Mouse (Mus musculus) myocyte (in vitro differentiated cells): ENCODE measurements at regions not wholly inside any gene's neighbourhood (a gene's known extent, or its start where the extent isn't known, plus 50 kb on each side); places are given as distances from the start of the nearest gene placed in this dataset.

Source experiments
- H3K27me3 ChIP-seq: one replicate; pipeline ENCODE4 v1.6.1; 2011; ENCODE audit not compliant: control insufficient read depth, insufficient read depth, insufficient read length
- H3K36me3 ChIP-seq: one replicate; pipeline ENCODE4 v1.6.1; 2011; ENCODE audit not compliant: control insufficient read depth, insufficient read depth
- H3K4me2 ChIP-seq: one replicate; pipeline ENCODE4 v1.6.1; 2011; ENCODE audit warnings: low read depth, control low read depth
- H3K4me3 ChIP-seq: one replicate; pipeline ENCODE4 v1.5.1; 2011; ENCODE audit warnings: mild to moderate bottlenecking, control low read depth, moderate library complexity
- H3K79me2 ChIP-seq: one replicate; pipeline ENCODE4 v1.6.1; 2011; ENCODE audit not compliant: control insufficient read depth, insufficient read depth
- H3ac ChIP-seq: one replicate; pipeline ENCODE4 v1.6.1; 2011; ENCODE audit not compliant: control insufficient read depth, insufficient read length
- CEBPB ChIP-seq: IDR thresholded peaks from 2 replicates; pipeline ENCODE4 v1.6.1; 2011; ENCODE audit warnings: mild to moderate bottlenecking, moderate library complexity; ENCODE audit not compliant: poor library complexity, insufficient read depth, severe bottlenecking
- E2F4 ChIP-seq: IDR thresholded peaks from one replicate; pipeline ENCODE4 v1.6.1; 2011; ENCODE audit warnings: mild to moderate bottlenecking, control low read depth, moderate library complexity; ENCODE audit not compliant: insufficient read depth
- MAX ChIP-seq: IDR thresholded peaks from one replicate; pipeline ENCODE4 v1.6.1; 2011; ENCODE audit warnings: low read depth, mild to moderate bottlenecking, control low read depth
- MYOD1 ChIP-seq, 3 experiments: IDR thresholded peaks; one replicate each; pipeline ENCODE4 v1.6.1; 2011; ENCODE audit warnings: control low read depth in 2 of 3, low read depth in 2 of 3, mild to moderate bottlenecking in 2 of 3, moderate library complexity in 1 of 3; ENCODE audit not compliant: insufficient read length in 2 of 3, control insufficient read depth in 1 of 3
- MYOG ChIP-seq, 3 experiments: IDR thresholded peaks; one replicate each; pipeline ENCODE4 v1.6.1; 2011; ENCODE audit warnings: control low read depth in 2 of 3, low read depth in 2 of 3, mild to moderate bottlenecking in 2 of 3; ENCODE audit not compliant: insufficient read length in 2 of 3, control insufficient read depth in 1 of 3, insufficient read depth in 1 of 3
- POLR2A ChIP-seq: IDR thresholded peaks from one replicate; pipeline ENCODE4 v1.6.1; 2011; ENCODE audit warnings: low read depth, mild to moderate bottlenecking, control low read depth, moderate library complexity; ENCODE audit not compliant: insufficient read length
- POLR2AphosphoS2 ChIP-seq: IDR thresholded peaks from one replicate; pipeline ENCODE4 v1.6.1; 2011; ENCODE audit warnings: low read depth, control low read depth; ENCODE audit not compliant: insufficient read length
- REST ChIP-seq: IDR thresholded peaks from one replicate; pipeline ENCODE4 v1.6.1; 2011; ENCODE audit warnings: mild to moderate bottlenecking, control low read depth, moderate library complexity; ENCODE audit not compliant: insufficient read depth, insufficient read length
- SRF ChIP-seq: IDR thresholded peaks from one replicate; pipeline ENCODE4 v1.6.1; 2011; ENCODE audit warnings: low read depth; ENCODE audit not compliant: control insufficient read depth, insufficient read length
- TCF12 ChIP-seq: IDR thresholded peaks from one replicate; pipeline ENCODE4 v1.6.1; 2011; ENCODE audit warnings: mild to moderate bottlenecking, control low read depth; ENCODE audit not compliant: poor library complexity, insufficient read depth, severe bottlenecking
- TCF3 ChIP-seq: IDR thresholded peaks from one replicate; pipeline ENCODE4 v1.6.1; 2011; ENCODE audit warnings: low read depth, control low read depth; ENCODE audit not compliant: insufficient read length
- USF1 ChIP-seq: IDR thresholded peaks from one replicate; pipeline ENCODE4 v1.6.1; 2011; ENCODE audit warnings: low read depth, mild to moderate bottlenecking, control low read depth, moderate library complexity

- Histone ChIP-seq H3K79me2 (no peaks in the 10 kb centered on the region), H3K4me3 (no peak overlapping the region), H3K36me3 (no peaks in the 10 kb centered on the region), H3ac (no peak overlapping the region), H3K27me3 (no peaks in the 10 kb centered on the region), H3K4me2 (no peak overlapping the region)
- TF ChIP-seq USF1: no peak
- no peak for TF ChIP-seq POLR2AphosphoS2
- TF ChIP-seq TCF3: no peak
- no peak for TF ChIP-seq E2F4
- TF ChIP-seq POLR2A: no peak
- no peak for TF ChIP-seq MAX
- TF ChIP-seq REST: no peak
- no peak for TF ChIP-seq TCF12
- no peak for TF ChIP-seq SRF
- no peak for TF ChIP-seq MYOD1 (IDR thresholded peaks at IDR 0.05; ENCODE audit: control insufficient read depth in 1 of 3, insufficient read length in 2 of 3, low read depth in 2 of 3)
- no peak for TF ChIP-seq MYOG (IDR thresholded peaks at IDR 0.05; ENCODE audit: control insufficient read depth in 1 of 3, insufficient read depth in 1 of 3, insufficient read length in 2 of 3, low read depth in 2 of 3)
- no peak for TF ChIP-seq CEBPB
Measured at GRCm38 (mm10) chr4:142639340-142639733, 400.1 kb upstream of the Kazn start.

- Histone ChIP-seq H3K4me3 (no peak overlapping the region), H3K79me2 (no peaks in the 10 kb centered on the region), H3K27me3 (no peaks in the 10 kb centered on the region), H3K4me2 (no peak overlapping the region), H3ac (no peak overlapping the region), H3K36me3 (no peaks in the 10 kb centered on the region)
- no peak for TF ChIP-seq REST
- TF ChIP-seq MAX: no peak
- no peak for TF ChIP-seq SRF
- no peak for TF ChIP-seq MYOG (IDR thresholded peaks at IDR 0.05; ENCODE audit: control insufficient read depth in 1 of 3, insufficient read depth in 1 of 3, insufficient read length in 2 of 3, low read depth in 2 of 3)
- TF ChIP-seq TCF3: no peak
- TF ChIP-seq MYOD1 (IDR thresholded peaks at IDR 0.05; ENCODE audit: control insufficient read depth in 1 of 3, insufficient read length in 2 of 3, low read depth in 2 of 3): no peak
- no peak for TF ChIP-seq E2F4
- TF ChIP-seq CEBPB: no peak
- TF ChIP-seq POLR2A: no peak
- TF ChIP-seq USF1: no peak
- no peak for TF ChIP-seq TCF12
- no peak for TF ChIP-seq POLR2AphosphoS2
Measured at GRCm38 (mm10) chr4:142638733-142639339, 399.6 kb upstream of the Kazn start.

DNA sequence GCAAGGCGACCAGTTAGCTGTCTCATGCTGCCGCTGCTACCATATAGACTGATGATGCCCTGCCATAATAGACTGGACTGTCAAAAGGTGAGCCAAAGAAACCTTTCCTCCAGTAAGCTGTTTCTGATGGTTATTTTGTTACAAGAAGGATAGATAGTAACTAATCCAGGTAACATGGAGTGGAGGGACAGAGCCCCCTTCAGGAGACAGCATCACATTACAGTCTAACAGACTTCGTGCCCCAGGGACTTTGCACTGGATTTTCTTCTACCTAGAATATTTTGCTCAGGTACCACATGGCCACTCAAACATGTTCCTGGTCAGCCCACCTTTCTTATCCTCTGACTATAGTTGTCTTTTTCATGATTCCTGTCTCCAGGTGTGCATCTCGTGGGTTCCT is 398.9 kb upstream of the Kazn start:
- Histone ChIP-seq H3K36me3 (no peaks in the 10 kb centered on the region), H3ac (no peak overlapping the region), H3K4me2 (no peak overlapping the region), H3K4me3 (no peak overlapping the region), H3K79me2 (no peaks in the 10 kb centered on the region), H3K27me3 (no peaks in the 10 kb centered on the region)
- no peak for TF ChIP-seq MYOD1 (IDR thresholded peaks at IDR 0.05; ENCODE audit: control insufficient read depth in 1 of 3, insufficient read length in 2 of 3, low read depth in 2 of 3)
- TF ChIP-seq USF1: no peak
- no peak for TF ChIP-seq TCF12
- TF ChIP-seq MYOG (IDR thresholded peaks at IDR 0.05; ENCODE audit: control insufficient read depth in 1 of 3, insufficient read depth in 1 of 3, insufficient read length in 2 of 3, low read depth in 2 of 3): no peak
- no peak for TF ChIP-seq SRF
- no peak for TF ChIP-seq POLR2A
- no peak for TF ChIP-seq E2F4
- no peak for TF ChIP-seq REST
- no peak for TF ChIP-seq POLR2AphosphoS2
- TF ChIP-seq TCF3: no peak
- no peak for TF ChIP-seq CEBPB
- TF ChIP-seq MAX: no peak

DNA sequence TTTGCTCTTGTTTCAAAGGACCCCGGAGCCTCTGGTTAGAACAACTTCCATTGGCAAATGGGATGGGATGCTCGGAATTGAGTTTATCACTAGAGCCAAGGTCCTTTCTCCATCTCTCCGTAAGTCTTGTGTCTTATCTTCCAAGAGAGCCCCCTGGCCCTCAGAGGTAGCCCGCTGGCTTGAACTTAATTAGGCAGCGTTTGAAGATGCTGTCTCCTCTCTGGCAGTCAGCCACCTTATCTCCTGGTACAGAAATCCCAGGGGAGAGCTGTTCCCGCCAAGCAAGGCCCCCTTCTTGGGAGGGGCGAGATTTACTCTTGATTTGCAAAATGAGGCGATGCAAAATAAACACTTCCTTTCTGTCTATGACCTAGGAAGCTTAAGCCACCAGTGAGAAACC is 395.2 kb upstream of the Kazn start:
- Histone ChIP-seq H3K4me2 (no peak overlapping the region), H3ac (no peak overlapping the region), H3K79me2 (no peaks in the 10 kb centered on the region), H3K4me3 (no peak overlapping the region), H3K36me3 (no peaks in the 10 kb centered on the region), H3K27me3 (no peaks in the 10 kb centered on the region)
- no peak for TF ChIP-seq POLR2A
- no peak for TF ChIP-seq MAX
- no peak for TF ChIP-seq USF1
- no peak for TF ChIP-seq CEBPB
- TF ChIP-seq TCF12: no peak
- TF ChIP-seq SRF: no peak
- TF ChIP-seq TCF3: no peak
- TF ChIP-seq POLR2AphosphoS2: no peak
- no peak for TF ChIP-seq REST
- no peak for TF ChIP-seq MYOD1 (IDR thresholded peaks at IDR 0.05; ENCODE audit: control insufficient read depth in 1 of 3, insufficient read length in 2 of 3, low read depth in 2 of 3)
- no peak for TF ChIP-seq E2F4
- TF ChIP-seq MYOG (IDR thresholded peaks at IDR 0.05; ENCODE audit: control insufficient read depth in 1 of 3, insufficient read depth in 1 of 3, insufficient read length in 2 of 3, low read depth in 2 of 3): no peak
